In genomic region chr10:24635331-24635815, GRCm38 (mm10) we compare ENCODE assay signal across 9 mouse cellular contexts. TPM values are rescaled to one million over a fixed set of nuclear protein-coding genes. Genes with fewer than 3 reads are reported as not detected.
DNase-seq lines count a peak whose midpoint lies in the region; ATAC-seq and TF ChIP-seq lines count a peak whose summit lies in the region.
"Had no signal": no experiment of that assay in that cellular context is flagged by ENCODE, and none has a peak within 500 bp of the region (broad histone marks: within the 10 kb centered on the region; RNA-seq: fewer than 3 reads in every experiment).

No protein-coding gene starts in this region.

- no peak overlapping the region for H3K4me3 ChIP-seq in lung, embryonic 14.5 days (ENCODE audit: low read depth, low read length)
- H3K4me3 ChIP-seq in lung, adult 2 months (replicated peaks; ENCODE audit: extremely low read depth, low read depth, low read length), result no peak overlapping the region
- H3K4me3 ChIP-seq in embryonic facial prominence, embryonic 10.5 days, result no peak overlapping the region
- H3K4me3 ChIP-seq in liver, postnatal 0 days (ENCODE audit: low read depth, low read length), result no peak overlapping the region
- H3K4me3 ChIP-seq in hindbrain, embryonic 12.5 days, result no peak overlapping the region
- H3K4me3 ChIP-seq: heart, adult 2 months had no signal

- WGBS in lung, embryonic 14.5 days, result 59% methylated on average over 11 of the region's 11 CpGs
- 55% methylated on average over 11 of the region's 11 CpGs for WGBS in lung, adult 2 months
- WGBS in embryonic facial prominence, embryonic 10.5 days, result 84% methylated on average over 11 of the region's 11 CpGs
- 14% methylated on average over 11 of the region's 11 CpGs for WGBS in liver, postnatal 0 days (ENCODE audit: insufficient replicate concordance)
- 77% methylated on average over 11 of the region's 11 CpGs for WGBS in hindbrain, embryonic 12.5 days

- ATAC-seq in lung, embryonic 14.5 days (ENCODE audit: insufficient read depth), result 0 out of 2 replicates have a peak, but pooled peaks have one; percentile 9
- ATAC-seq in liver, postnatal 0 days, result peak; percentile 42
- no peak for ATAC-seq in hindbrain, embryonic 12.5 days (ENCODE audit: low FRiP score)

- DNase-seq in lung, embryonic 14.5 days, result no peak
- DNase-seq in lung, adult 2 months, result no peak
- DNase-seq in embryonic facial prominence, embryonic 10.5 days (ENCODE audit: low spot score), result no peak
- DNase-seq in liver, postnatal 0 days, result no peak
- DNase-seq in thymus, postnatal 14 days, result peak; percentile 70
- no peak for DNase-seq in left cerebral cortex, postnatal 4 days
- DNase-seq in urinary bladder, postnatal 10 days (ENCODE audit: low spot score), result no peak

- no peak for TF ChIP-seq POLR2A in lung, adult 2 months (IDR thresholded peaks at IDR 0.05; ENCODE audit: borderline replicate concordance, extremely low read depth, low read depth, low read length)

- no peak for TF ChIP-seq CTCF in lung, embryonic 14.5 days (IDR thresholded peaks at IDR 0.05; ENCODE audit: low read depth)
- no peak for TF ChIP-seq CTCF in lung, adult 2 months (IDR thresholded peaks at IDR 0.05; ENCODE audit: insufficient read depth, low read length)
- no peak for TF ChIP-seq CTCF in liver, postnatal 0 days (IDR thresholded peaks at IDR 0.05; ENCODE audit: low read depth)

- no peak overlapping the region for H3K9ac ChIP-seq in lung, embryonic 14.5 days
- no peak overlapping the region for H3K9ac ChIP-seq in liver, postnatal 0 days (replicated peaks)
- H3K9ac ChIP-seq in hindbrain, embryonic 12.5 days, result no peak overlapping the region

- H3K27ac ChIP-seq in lung, embryonic 14.5 days (ENCODE audit: low read depth), result no peak overlapping the region
- H3K27ac ChIP-seq in embryonic facial prominence, embryonic 10.5 days (replicated peaks), result 0 out of 2 replicates have a peak overlapping the region, but pooled peaks have one; percentile 20
- H3K27ac ChIP-seq in liver, postnatal 0 days (ENCODE audit: low read depth), result 0 out of 2 replicates have a peak overlapping the region, but pooled peaks have one; percentile 39
- no peak overlapping the region for H3K27ac ChIP-seq in hindbrain, embryonic 12.5 days
- H3K27ac ChIP-seq: heart, adult 2 months had no signal

- intact Hi-C loops in left cerebral cortex, postnatal 4 days (cut with DNase I), result loop anchor here (10.0 kb wide), 1 partner anchor 79 kb away; the partner anchor contains the start of gene Enpp1

- no peaks in the 10 kb centered on the region for H3K27me3 ChIP-seq in lung, embryonic 14.5 days (ENCODE audit: insufficient read depth, low read length)
- H3K27me3 ChIP-seq in embryonic facial prominence, embryonic 10.5 days (replicated peaks; ENCODE audit: low read depth, poor library complexity, severe bottlenecking), result no peaks in the 10 kb centered on the region
- H3K27me3 ChIP-seq in liver, postnatal 0 days (ENCODE audit: insufficient read depth, low read length), result no peaks in the 10 kb centered on the region
- no peaks in the 10 kb centered on the region for H3K27me3 ChIP-seq in hindbrain, embryonic 12.5 days

- H3K9me3 ChIP-seq in lung, embryonic 14.5 days (ENCODE audit: low read depth, low read length), result no peaks in the 10 kb centered on the region
- no peaks in the 10 kb centered on the region for H3K9me3 ChIP-seq in embryonic facial prominence, embryonic 10.5 days
- no peaks in the 10 kb centered on the region for H3K9me3 ChIP-seq in liver, postnatal 0 days (ENCODE audit: low read length)
- no peaks in the 10 kb centered on the region for H3K9me3 ChIP-seq in hindbrain, embryonic 12.5 days (replicated peaks)

- no peak overlapping the region for H3K4me2 ChIP-seq in lung, embryonic 14.5 days
- H3K4me2 ChIP-seq in liver, postnatal 0 days (ENCODE audit: low read depth, low read length), result peak overlapping the region; percentile 41; the same call in 1 of the 2 replicates
- H3K4me2 ChIP-seq in hindbrain, embryonic 12.5 days (replicated peaks), result no peak overlapping the region

- no peak for TF ChIP-seq EP300 in liver, postnatal 0 days (IDR thresholded peaks at IDR 0.05; ENCODE audit: low read depth)

- no peaks in the 10 kb centered on the region for H3K36me3 ChIP-seq in lung, embryonic 14.5 days (ENCODE audit: insufficient read depth)
- H3K36me3 ChIP-seq in embryonic facial prominence, embryonic 10.5 days (replicated peaks), result no peaks in the 10 kb centered on the region
- H3K36me3 ChIP-seq in liver, postnatal 0 days (replicated peaks; ENCODE audit: insufficient read depth, low read length), result no peaks in the 10 kb centered on the region
- no peaks in the 10 kb centered on the region for H3K36me3 ChIP-seq in hindbrain, embryonic 12.5 days

- peaks cover 28% of the 10 kb centered on the region for H3K4me1 ChIP-seq in lung, embryonic 14.5 days (ENCODE audit: insufficient read depth)
- no peaks in the 10 kb centered on the region; the same call in 1 of the 2 replicates for H3K4me1 ChIP-seq in lung, adult 2 months (ENCODE audit: control insufficient read depth, insufficient read depth, low read length)
- H3K4me1 ChIP-seq in embryonic facial prominence, embryonic 10.5 days, result peaks cover 19% of the 10 kb centered on the region
- H3K4me1 ChIP-seq in liver, postnatal 0 days (ENCODE audit: insufficient read depth), result peaks cover 27% of the 10 kb centered on the region
- no peaks in the 10 kb centered on the region for H3K4me1 ChIP-seq in hindbrain, embryonic 12.5 days

RNA-seq across cellular contexts. Expression of gene Ccn2, which starts 40.1 kb away (rescaled TPM):
- 9.8 and 10.5 TPM in 2 replicates for polyA plus RNA-seq in lung, embryonic 14.5 days (2014; fragmentation: Nextera tagmentation; extraction: Ambion mirVana)
- 199 and 433 TPM in 2 replicates for polyA plus RNA-seq in lung, adult 2 months (2012; rRNA removed)
- polyA plus RNA-seq in embryonic facial prominence, embryonic 10.5 days (2016; fragmentation: Nextera tagmentation; extraction: Ambion mirVana), result 7.9 and 10.1 TPM in 2 replicates
- polyA plus RNA-seq in liver, postnatal 0 days (2015; fragmentation: Nextera tagmentation; extraction: Ambion mirVana), result 0.58 and 1.3 TPM in 2 replicates
- 6.8 and 10.0 TPM in 2 replicates for polyA plus RNA-seq in hindbrain, embryonic 12.5 days (2016; fragmentation: Nextera tagmentation; extraction: Ambion mirVana)
- total RNA-seq in left cerebral cortex, postnatal 4 days (2021), result 10 to 100 TPM; 26.6 to 28.2 TPM

Comparison
In these comparisons a context has a peak if more than half of its experiments do, and no peak if none do; other contexts are left out.
1. RNA of gene Ccn2, which starts 40.1 kb away (polyA plus RNA-seq): 199 to 433 TPM in lung, adult 2 months; 9.8 to 10.5 TPM in lung, embryonic 14.5 days, 7.9 to 10.1 TPM in embryonic facial prominence, embryonic 10.5 days, 6.8 to 10.0 TPM in hindbrain, embryonic 12.5 days and 0.58 to 1.3 TPM in liver, postnatal 0 days; every median in the first group is over 10 times any median in the second.
2. H3K27ac ChIP-seq: peak in embryonic facial prominence, embryonic 10.5 days (single experiment) and liver, postnatal 0 days (single experiment); none in lung, embryonic 14.5 days (single experiment) and hindbrain, embryonic 12.5 days (single experiment).